Mouse (Mus musculus) liver, embryonic 14.5 days (tissue): ENCODE results near the gene Zg16.

Experiments used
- CTCF ChIP-seq: IDR thresholded peaks from 2 replicates; pipeline ENCODE4 v1.5.1; 2016; ENCODE audit warnings: antibody characterized with exemption, low read depth, control low read depth
- EP300 ChIP-seq: IDR thresholded peaks from 2 replicates; pipeline ENCODE4 v1.6.1; 2016; ENCODE audit warnings: antibody characterized with exemption, low read depth

- TF ChIP-seq CTCF, result no peak
- TF ChIP-seq EP300, result no peak
These were observed 955 bp upstream of the Zg16 start for GRCm38 (mm10) chr7:127088083-127088482.
